11 mouse cellular contexts compared by ENCODE assay signal in genomic region chr11:108858339-108858804, GRCm38 (mm10).
DNase-seq lines count a peak whose midpoint lies in the region.
"Had no signal": no experiment of that assay in that cellular context is flagged by ENCODE, and none has a peak within 500 bp of the region (broad histone marks: within the 10 kb centered on the region; RNA-seq: fewer than 3 reads in every experiment).

No protein-coding gene starts in this region.

- peak; percentile 33 to 50 for DNase-seq in cerebellum, postnatal 10 days
- DNase-seq in cerebellum, postnatal 36 days, result no peak
- peak; percentile 5 for DNase-seq in layer of hippocampus, adult 9-10 months (ENCODE audit: low spot score)
- no peak for DNase-seq in layer of hippocampus, adult 11-12 months (ENCODE audit: low spot score)
- DNase-seq in brain, adult 2 months (ENCODE audit: low read depth, low spot score), result peak; percentile 32
- DNase-seq in midbrain, embryonic 10.5 days (ENCODE audit: low spot score), result no peak
- no peak for DNase-seq in testis, postnatal 14 days (ENCODE audit: low spot score)
- no peak for DNase-seq in embryo, embryonic 11 days

- H3K9me3 ChIP-seq in midbrain, embryonic 10.5 days (replicated peaks), result no peaks in the 10 kb centered on the region
- H3K9me3 ChIP-seq: hindbrain, embryonic 15.5 days; neural tube, embryonic 12.5 days had no signal

- 0 out of 2 replicates have a peak overlapping the region, but pooled peaks have one; percentile 18 for H3K27ac ChIP-seq in midbrain, embryonic 10.5 days (replicated peaks)
- H3K27ac ChIP-seq: neural tube, embryonic 12.5 days had no signal

- no peak overlapping the region for H3K4me3 ChIP-seq in midbrain, embryonic 10.5 days
- H3K4me3 ChIP-seq: erythroblast, embryonic 14.5 days; hindbrain, embryonic 15.5 days; neural tube, embryonic 12.5 days had no signal

- no peaks in the 10 kb centered on the region for H3K36me3 ChIP-seq in midbrain, embryonic 10.5 days
- H3K36me3 ChIP-seq: hindbrain, embryonic 15.5 days; neural tube, embryonic 12.5 days had no signal

- H3K4me1 ChIP-seq in midbrain, embryonic 10.5 days, result peaks cover 25% of the 10 kb centered on the region
- H3K4me1 ChIP-seq: neural tube, embryonic 12.5 days had no signal

- WGBS in midbrain, embryonic 10.5 days, result 70% methylated on average over 3 of the region's 3 CpGs

- H3K27me3 ChIP-seq in midbrain, embryonic 10.5 days (ENCODE audit: low read depth, poor library complexity, severe bottlenecking), result no peaks in the 10 kb centered on the region
- H3K27me3 ChIP-seq: hindbrain, embryonic 15.5 days; neural tube, embryonic 12.5 days had no signal

Comparison
In these comparisons a context has a peak if more than half of its experiments do, and no peak if none do; other contexts are left out.
1. DNase-seq: peak in cerebellum, postnatal 10 days (2 of 2), layer of hippocampus, adult 9-10 months (single experiment) and brain, adult 2 months (single experiment); none in cerebellum, postnatal 36 days (0 of 2), layer of hippocampus, adult 11-12 months (single experiment), midbrain, embryonic 10.5 days (single experiment), testis, postnatal 14 days (single experiment) and embryo, embryonic 11 days (single experiment).